21 mouse cellular contexts compared by ENCODE assay signal in genomic region chr17:34517795-34518194, GRCm38 (mm10). TPM values are rescaled to one million over a fixed set of nuclear protein-coding genes. Genes with fewer than 3 reads are reported as not detected.
"Had no signal": no experiment of that assay in that cellular context is flagged by ENCODE, and none has a peak within 500 bp of the region (broad histone marks: within the 10 kb centered on the region; RNA-seq: fewer than 3 reads in every experiment).

No protein-coding gene starts in this region.

- H3K36me3 ChIP-seq: liver, embryonic 13.5 days; liver, embryonic 15.5 days; lung, embryonic 15.5 days; midbrain, embryonic 10.5 days; midbrain, embryonic 13.5 days; midbrain, embryonic 15.5 days; neural tube, embryonic 12.5 days had no signal

- H3K4me1 ChIP-seq: liver, embryonic 13.5 days; liver, embryonic 15.5 days; lung, embryonic 15.5 days; midbrain, embryonic 10.5 days; midbrain, embryonic 13.5 days; midbrain, embryonic 15.5 days; neural tube, embryonic 12.5 days had no signal

- DNase-seq: liver, embryonic 13.5 days; liver, postnatal 0 days; lung, adult 2 months; lung, postnatal 36 days; right cerebral cortex, postnatal 14 days; spleen, adult 18-20 months; thymus, adult 2 months; thymus, postnatal 25 days; thymus, postnatal 4 days had no signal

- ATAC-seq: liver, postnatal 0 days; lung, postnatal 0 days; midbrain, embryonic 13.5 days; midbrain, embryonic 15.5 days had no signal

- H3K27ac ChIP-seq: liver, embryonic 13.5 days; liver, embryonic 15.5 days; lung, embryonic 15.5 days; midbrain, embryonic 10.5 days; midbrain, embryonic 13.5 days; midbrain, embryonic 15.5 days; neural tube, embryonic 12.5 days had no signal

- H3K4me2 ChIP-seq: liver, embryonic 13.5 days; liver, embryonic 15.5 days; lung, embryonic 15.5 days; midbrain, embryonic 13.5 days; midbrain, embryonic 15.5 days; neural tube, embryonic 12.5 days had no signal

- H3K9me3 ChIP-seq: liver, embryonic 13.5 days; liver, embryonic 15.5 days; lung, embryonic 15.5 days; midbrain, embryonic 10.5 days; midbrain, embryonic 13.5 days; midbrain, embryonic 15.5 days; neural tube, embryonic 12.5 days had no signal

- H3K4me3 ChIP-seq: liver, embryonic 13.5 days; liver, embryonic 15.5 days; lung, embryonic 15.5 days; midbrain, embryonic 10.5 days; midbrain, embryonic 13.5 days; midbrain, embryonic 15.5 days; neural tube, embryonic 12.5 days had no signal

- H3K9ac ChIP-seq: liver, embryonic 13.5 days; liver, embryonic 15.5 days; liver, postnatal 0 days; lung, embryonic 15.5 days; midbrain, embryonic 13.5 days; midbrain, embryonic 15.5 days; neural tube, embryonic 12.5 days had no signal

- H3K27me3 ChIP-seq: lung, embryonic 15.5 days; midbrain, embryonic 13.5 days; midbrain, embryonic 15.5 days; neural tube, embryonic 12.5 days had no signal

RNA-seq across cellular contexts. Expression of gene Btnl6, which starts 0.6 kb away (rescaled TPM):
- polyA plus RNA-seq: liver, embryonic 13.5 days; liver, embryonic 15.5 days; liver, postnatal 0 days; lung, adult 2 months; lung, embryonic 15.5 days; lung, postnatal 0 days; midbrain, embryonic 10.5 days; midbrain, embryonic 13.5 days; midbrain, embryonic 15.5 days; midbrain, postnatal 0 days; neural tube, embryonic 12.5 days; neural tube, embryonic 14.5 days; stomach, embryonic 14.5 days; testis, adult 2 months; urinary bladder, adult 2 months had no signal

RNA-seq across cellular contexts. Expression of gene Btnl4, which starts 40.7 kb away (rescaled TPM):
- polyA plus RNA-seq: liver, embryonic 13.5 days; liver, embryonic 15.5 days; liver, postnatal 0 days; lung, adult 2 months; lung, embryonic 15.5 days; midbrain, embryonic 10.5 days; midbrain, embryonic 13.5 days; midbrain, embryonic 15.5 days; midbrain, postnatal 0 days; neural tube, embryonic 12.5 days; neural tube, embryonic 14.5 days; stomach, embryonic 14.5 days; urinary bladder, adult 2 months had no signal
